Mouse (Mus musculus) heart, adult 2 months (tissue): ENCODE results near the gene Arntl.

Source experiments
- CTCF ChIP-seq: fragments of 200-600 bp; IDR thresholded peaks from 2 replicates; pipeline ENCODE4 v1.8.1; 2022; ENCODE audit warnings: antibody characterized with exemption, mild to moderate bottlenecking, moderate library complexity
- EP300 ChIP-seq: fragments of 200-500 bp; IDR thresholded peaks from 2 replicates; pipeline ENCODE4 v1.6.1; 2011; ENCODE audit warnings: low read depth, low read length, control low read depth; ENCODE audit not compliant: insufficient read depth
- POLR2A ChIP-seq: fragments of 200-500 bp; IDR thresholded peaks from 2 replicates; pipeline ENCODE4 v1.6.1; 2011; ENCODE audit warnings: mild to moderate bottlenecking, low read depth, low read length, control low read depth; ENCODE audit not compliant: insufficient read depth

GRCm38 (mm10) chr7:113253777-113254405 lies 46.6 kb downstream of the Arntl start:
- no peak for TF ChIP-seq CTCF
- no peak for TF ChIP-seq POLR2A
- no peak for TF ChIP-seq EP300
